Mouse (Mus musculus) lung, embryonic 14.5 days (tissue): ENCODE measurements around the gene Il31ra. TPM values are rescaled to one million over a fixed set of nuclear protein-coding genes. Genes with fewer than 3 reads are reported as not detected.

Source experiments
- ATAC-seq: fragments of 200-750 bp; cut with Nextera tagmentation; 2 replicates; pipeline ENCODE4 v1.8.0; 2017; ENCODE audit warnings: mild to moderate bottlenecking, moderate TSS enrichment, moderate library complexity; ENCODE audit not compliant: insufficient read depth
- DNase-seq: peaks from one replicate; pipeline ENCODE4 v3.0.0-alpha.2; 2015
- H3K27ac ChIP-seq: fragments of 300-500 bp; sonication (generic); 2 replicates; pipeline ENCODE4 v1.5.1; 2014; ENCODE audit warnings: low read depth, mild to moderate bottlenecking, moderate library complexity
- H3K27me3 ChIP-seq: fragments of 300-500 bp; sonication (generic); 2 replicates; pipeline ENCODE4 v1.6.1; 2014; ENCODE audit warnings: low read length, control low read depth; ENCODE audit not compliant: insufficient read depth
- H3K36me3 ChIP-seq: fragments of 300-500 bp; sonication (generic); 2 replicates; pipeline ENCODE4 v1.6.1; 2014; ENCODE audit warnings: control low read depth; ENCODE audit not compliant: insufficient read depth
- H3K4me1 ChIP-seq: fragments of 300-500 bp; sonication (generic); 2 replicates; pipeline ENCODE4 v1.6.1; 2014; ENCODE audit warnings: antibody characterized with exemption, control low read depth; ENCODE audit not compliant: insufficient read depth
- H3K4me2 ChIP-seq: fragments of 300-500 bp; sonication (generic); 2 replicates; pipeline ENCODE4 v1.6.1; 2014; ENCODE audit warnings: mild to moderate bottlenecking
- H3K4me3 ChIP-seq: fragments of 300-500 bp; sonication (generic); 2 replicates; pipeline ENCODE4 v1.5.1; 2014; ENCODE audit warnings: low read depth, low read length
- H3K9ac ChIP-seq: fragments of 300-500 bp; sonication (generic); 2 replicates; pipeline ENCODE4 v1.6.1; 2014
- H3K9me3 ChIP-seq: fragments of 300-500 bp; sonication (generic); 2 replicates; pipeline ENCODE4 v1.6.1; 2016; ENCODE audit warnings: low read depth, low read length, control low read depth
- CTCF ChIP-seq: IDR thresholded peaks from 2 replicates; pipeline ENCODE4 v1.5.1; 2016; ENCODE audit warnings: antibody characterized with exemption, low read depth
- WGBS: fragments of 180-500 bp; shearing (Covaris S2); extraction: QIAGEN DNeasy Blood & Tissue Kit; methylation state at CpG from one replicate; pipeline ENCODE4 v1.1.7; 2014; 5-methylcytosine and 5-hydroxymethylcytosine counted together
- polyA plus RNA-seq: library from polyadenylated mRNA; unstranded; fragments of >200 nt; fragmentation: Nextera tagmentation; extraction: Ambion mirVana; gene quantifications from 2 replicates; pipeline ENCODE4 v1.2.1, GENCODE M21; 2014

Il31ra gene
- polyA plus RNA-seq, 1 experiment from 2014 or later, result not detected

GRCm38 (mm10) chr13:112494590-112494989, 99.6 kb downstream of the Il31ra start:
- no peak overlapping the region for H3K9ac ChIP-seq
- H3K27ac ChIP-seq, result no peak overlapping the region
- H3K4me1 ChIP-seq, result no peaks in the 10 kb centered on the region
- H3K27me3 ChIP-seq, result no peaks in the 10 kb centered on the region
- WGBS, result 83% methylated on average over 12 of the region's 12 CpGs
- H3K4me3 ChIP-seq, result no peak overlapping the region
- H3K36me3 ChIP-seq, result peaks cover 84% of the 10 kb centered on the region
- H3K9me3 ChIP-seq, result no peaks in the 10 kb centered on the region
- DNase-seq (no peak), ATAC-seq (no peak)
- TF ChIP-seq CTCF, result no peak
- no peak overlapping the region for H3K4me2 ChIP-seq

DNA sequence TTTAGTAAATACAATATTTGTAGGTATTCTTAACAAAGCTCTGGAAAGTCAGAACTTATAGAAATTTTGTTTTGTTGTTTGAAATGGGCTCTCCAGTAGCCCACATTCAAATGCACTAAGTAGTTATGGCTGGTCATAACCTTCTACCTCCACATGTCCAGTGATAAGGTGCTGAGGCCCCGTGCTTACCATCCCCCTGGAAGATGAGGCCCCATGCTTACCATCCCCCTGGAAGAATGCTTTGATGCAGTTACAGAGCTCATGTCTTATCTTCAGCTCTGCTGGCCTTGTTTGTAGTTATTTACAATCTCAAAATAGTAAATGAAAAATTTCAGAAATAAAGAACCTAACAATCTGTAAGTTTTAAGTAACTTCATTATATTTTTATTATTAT, 101.9 kb downstream of the Il31ra start:
- Histone ChIP-seq H3K4me3 (no peak overlapping the region), H3K27ac (no peak overlapping the region), H3K36me3 (peaks cover 66% of the 10 kb centered on the region), H3K27me3 (no peaks in the 10 kb centered on the region), H3K9me3 (no peaks in the 10 kb centered on the region), H3K4me1 (no peaks in the 10 kb centered on the region), H3K4me2 (no peak overlapping the region), H3K9ac (no peak overlapping the region)
- DNase-seq, result no peak
- WGBS, result 51% methylated on average over 1 of the region's 1 CpGs
- TF ChIP-seq CTCF, result no peak
- no peak for ATAC-seq

GRCm38 (mm10) chr13:112491636-112492284, 102.4 kb downstream of the Il31ra start:
- Histone ChIP-seq H3K9ac (no peak overlapping the region), H3K4me3 (no peak overlapping the region), H3K9me3 (no peaks in the 10 kb centered on the region), H3K36me3 (peaks cover 66% of the 10 kb centered on the region), H3K27ac (no peak overlapping the region), H3K4me1 (no peaks in the 10 kb centered on the region), H3K4me2 (no peak overlapping the region), H3K27me3 (no peaks in the 10 kb centered on the region)
- no peak for TF ChIP-seq CTCF
- ATAC-seq (no peak), DNase-seq (no peak)
- WGBS, result 82% methylated on average over 14 of the region's 14 CpGs

- peaks cover 67% of the 10 kb centered on the region for H3K36me3 ChIP-seq
- no peak for DNase-seq
- H3K27me3 ChIP-seq, result no peaks in the 10 kb centered on the region
- no peak overlapping the region for H3K9ac ChIP-seq
- H3K4me1 ChIP-seq, result no peaks in the 10 kb centered on the region
- 82% methylated on average over 3 of the region's 3 CpGs for WGBS
- H3K4me3 ChIP-seq, result no peak overlapping the region
- no peaks in the 10 kb centered on the region for H3K9me3 ChIP-seq
- no peak overlapping the region for H3K27ac ChIP-seq
- H3K4me2 ChIP-seq, result no peak overlapping the region
- no peak for TF ChIP-seq CTCF
- no peak for ATAC-seq
Observed at GRCm38 (mm10) chr13:112490036-112490435, 104.1 kb downstream of the Il31ra start.

- H3K9me3 ChIP-seq, result no peaks in the 10 kb centered on the region
- no peak for ATAC-seq
- no peak overlapping the region for H3K4me2 ChIP-seq
- WGBS, result 94% methylated on average over 5 of the region's 5 CpGs
- H3K27ac ChIP-seq, result no peak overlapping the region
- DNase-seq, result no peak
- H3K9ac ChIP-seq, result no peak overlapping the region
- no peaks in the 10 kb centered on the region for H3K27me3 ChIP-seq
- no peaks in the 10 kb centered on the region for H3K4me1 ChIP-seq
- H3K36me3 ChIP-seq, result peaks cover 66% of the 10 kb centered on the region
- no peak for TF ChIP-seq CTCF
- no peak overlapping the region for H3K4me3 ChIP-seq
Observed at GRCm38 (mm10) chr13:112486676-112487075, 107.5 kb downstream of the Il31ra start.

DNA sequence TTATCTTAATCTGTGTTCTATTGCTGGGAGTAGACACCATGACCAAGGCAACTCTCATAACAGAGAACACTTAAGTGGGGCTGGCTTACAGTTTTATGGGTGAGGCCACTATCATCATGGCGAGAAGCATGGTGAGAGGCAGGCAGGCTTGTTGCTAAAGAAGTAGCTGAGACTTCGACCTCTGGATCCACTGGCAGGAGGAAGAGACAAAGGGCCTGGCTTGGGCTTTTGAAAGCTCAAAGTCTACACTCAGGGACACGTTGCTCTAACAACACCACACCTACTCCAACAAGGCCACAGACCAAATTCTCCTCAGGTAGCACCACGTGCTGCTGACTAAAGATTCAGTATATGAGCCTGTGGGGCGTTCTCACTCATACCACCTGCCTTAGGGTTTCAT, 107.9 kb downstream of the Il31ra start:
- Histone ChIP-seq H3K4me2 (no peak overlapping the region), H3K4me1 (no peaks in the 10 kb centered on the region), H3K36me3 (peaks cover 66% of the 10 kb centered on the region), H3K9ac (no peak overlapping the region), H3K27ac (no peak overlapping the region), H3K4me3 (no peak overlapping the region), H3K27me3 (no peaks in the 10 kb centered on the region), H3K9me3 (no peaks in the 10 kb centered on the region)
- DNase-seq (no peak), ATAC-seq (no peak)
- WGBS, result 96% methylated on average over 5 of the region's 5 CpGs
- no peak for TF ChIP-seq CTCF

GRCm38 (mm10) chr13:112483015-112483414, 111.1 kb downstream of the Il31ra start:
- Histone ChIP-seq H3K4me1 (no peaks in the 10 kb centered on the region), H3K4me2 (no peak overlapping the region), H3K9me3 (no peaks in the 10 kb centered on the region), H3K4me3 (no peak overlapping the region), H3K27ac (no peak overlapping the region), H3K36me3 (peaks cover 64% of the 10 kb centered on the region), H3K27me3 (no peaks in the 10 kb centered on the region), H3K9ac (no peak overlapping the region)
- WGBS, result 64% methylated on average over 7 of the region's 7 CpGs
- DNase-seq, result no peak
- TF ChIP-seq CTCF, result no peak
- ATAC-seq, result no peak
